Mouse (Mus musculus) naive thymus-derived CD4-positive, alpha-beta T cell, adult 2 months (primary cell): Measurements from ENCODE around the gene Sirt7.
A peak's percentile ranks its signal among the peaks of the same experiment; 100 is the strongest.

Experiments
- DNase-seq: peaks from one replicate; pipeline ENCODE4 v3.0.0-alpha.2; 2011; ENCODE audit warnings: low read depth

The Sirt7 gene

GRCm38 (mm10) chr11:120582268-120582981 is 42.6 kb downstream of the Sirt7 start:
- DNase-seq, result peak; percentile 84

DNA sequence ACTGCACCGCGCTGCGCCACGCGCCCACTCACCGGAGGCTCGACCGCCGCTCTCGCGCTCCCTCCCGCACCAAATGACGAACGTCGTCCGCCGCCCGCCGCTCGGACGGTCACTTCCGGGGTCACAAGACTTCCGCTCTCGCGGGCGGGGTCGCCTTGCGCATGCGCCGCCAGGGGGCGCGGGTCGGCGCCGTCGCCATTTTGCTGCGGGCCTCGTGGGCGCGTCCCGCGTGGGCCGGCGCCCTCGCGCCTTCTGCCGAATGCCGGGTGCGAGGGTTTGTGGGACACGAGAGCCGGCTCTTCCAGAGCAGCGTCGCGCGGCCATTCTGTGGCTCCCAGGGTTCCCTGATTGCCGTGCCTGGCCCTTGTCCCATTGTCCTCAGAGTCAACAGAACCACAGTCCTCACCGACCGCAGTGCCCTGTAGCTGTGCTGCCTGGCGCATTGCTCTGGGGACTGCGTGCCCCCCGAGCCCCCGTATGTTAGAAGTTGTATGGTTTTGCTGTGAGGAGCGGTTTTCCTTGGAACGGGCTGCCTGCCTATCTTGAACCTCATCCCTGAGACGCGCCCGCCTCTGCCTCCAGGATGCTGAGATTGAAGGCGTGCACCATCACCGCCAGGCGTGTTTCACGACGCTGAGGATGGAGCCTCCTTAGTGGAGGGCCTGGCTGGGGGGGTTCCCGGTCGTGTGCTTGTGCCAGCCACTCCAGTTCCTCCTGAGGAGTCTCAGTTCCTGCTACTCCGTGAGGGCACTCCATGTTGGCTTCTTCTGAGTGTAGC is 43.4 kb downstream of the Sirt7 start, which contains the start of gene Arhgdia:
TSS of gene Arhgdia (minus strand) at position 135 of the 778 bp plus-strand sequence.
- DNase-seq, result peak; percentile 93

- peak; percentile 59 for DNase-seq
Measured at GRCm38 (mm10) chr11:120580871-120581331, 44.1 kb downstream of the Sirt7 start.

- no peak for DNase-seq
Measured at GRCm38 (mm10) chr11:120580190-120580589, 44.9 kb downstream of the Sirt7 start.

DNA sequence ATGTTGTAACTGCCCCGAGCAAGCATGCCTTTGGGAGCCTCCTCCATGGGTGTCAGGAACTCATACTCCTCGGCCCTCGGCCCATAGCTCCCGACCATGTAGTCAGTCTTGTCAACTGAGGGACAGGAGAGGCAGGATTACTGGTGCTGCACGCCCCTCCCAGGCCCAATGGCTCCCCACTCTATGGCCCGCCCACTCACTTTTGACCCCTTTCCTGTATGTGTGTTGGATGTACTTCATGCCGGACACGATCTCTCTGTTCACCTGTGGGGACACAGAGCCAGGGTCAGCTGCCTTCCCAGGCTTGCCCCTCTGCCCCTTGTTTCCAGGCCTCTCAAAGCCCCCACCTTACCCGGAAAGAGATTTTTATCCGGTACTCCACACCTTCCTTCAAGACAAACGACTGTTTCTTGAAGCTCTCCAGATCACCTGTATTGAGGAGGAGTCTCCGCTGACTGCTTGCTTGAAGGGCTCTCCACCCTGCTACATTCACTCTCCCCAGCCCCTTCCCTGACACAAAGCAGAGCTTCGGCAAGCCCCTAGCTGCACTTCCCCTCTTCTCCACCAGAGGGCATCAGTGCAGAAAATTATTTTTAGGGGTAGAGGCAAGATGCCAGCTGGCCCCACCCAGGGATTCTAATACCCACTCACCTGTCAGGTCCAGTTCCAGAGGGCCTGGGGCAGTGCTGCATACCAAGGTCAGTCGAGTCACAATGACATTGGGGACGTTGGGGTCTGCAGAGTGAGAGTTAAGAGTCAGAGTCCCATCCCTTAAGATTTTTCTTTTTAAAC is 45.5 kb downstream of the Sirt7 start:
- peak; percentile 89 for DNase-seq

GRCm38 (mm10) chr11:120578694-120579243 is 46.3 kb downstream of the Sirt7 start:
- no peak for DNase-seq

- peak; percentile 27 for DNase-seq
Measured at GRCm38 (mm10) chr11:120578024-120578693, 46.9 kb downstream of the Sirt7 start.

- peak; percentile 72 for DNase-seq
Measured at GRCm38 (mm10) chr11:120577211-120578023, 47.6 kb downstream of the Sirt7 start.

GRCm38 (mm10) chr11:120576365-120576981 is 48.6 kb downstream of the Sirt7 start:
- peak; percentile 30 for DNase-seq

- no peak for DNase-seq
Measured at GRCm38 (mm10) chr11:120575940-120576339, 49.1 kb downstream of the Sirt7 start.

DNA sequence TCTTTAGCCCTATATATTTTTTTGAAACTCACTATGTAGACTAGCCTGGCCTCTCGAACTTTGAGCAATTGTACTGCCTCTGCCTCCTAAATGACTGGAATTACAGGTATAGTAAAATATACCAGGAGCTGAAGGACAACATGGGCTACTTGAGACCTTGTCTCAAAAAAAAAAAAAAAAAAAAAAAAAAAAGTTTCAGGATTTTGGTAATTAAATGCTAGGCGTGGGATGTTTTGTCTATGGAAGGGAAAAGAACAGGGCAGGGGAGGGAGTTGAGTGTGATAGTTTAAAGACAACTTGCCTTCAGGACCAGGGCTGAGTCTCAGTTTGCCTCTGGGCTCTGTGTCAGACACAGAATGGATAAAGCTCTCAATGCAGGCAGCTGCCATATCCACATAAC is 50.0 kb downstream of the Sirt7 start:
- no peak for DNase-seq

DNA sequence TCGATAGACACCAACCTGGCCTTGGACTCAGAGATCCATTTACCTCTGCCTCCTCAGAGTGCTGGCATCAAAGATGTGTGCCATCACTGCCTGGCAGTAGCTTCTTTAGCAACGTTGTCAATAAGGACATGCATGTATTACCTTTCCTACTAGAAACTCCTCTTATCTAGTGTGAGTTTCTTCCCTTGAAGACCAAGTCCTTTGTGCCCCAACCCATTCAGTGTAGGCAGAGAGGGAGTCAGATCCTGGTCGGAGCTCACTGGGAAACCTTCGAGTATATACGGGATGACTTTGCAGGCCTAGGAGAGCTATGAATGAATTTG is 50.8 kb downstream of the Sirt7 start:
- DNase-seq, result no peak

DNA sequence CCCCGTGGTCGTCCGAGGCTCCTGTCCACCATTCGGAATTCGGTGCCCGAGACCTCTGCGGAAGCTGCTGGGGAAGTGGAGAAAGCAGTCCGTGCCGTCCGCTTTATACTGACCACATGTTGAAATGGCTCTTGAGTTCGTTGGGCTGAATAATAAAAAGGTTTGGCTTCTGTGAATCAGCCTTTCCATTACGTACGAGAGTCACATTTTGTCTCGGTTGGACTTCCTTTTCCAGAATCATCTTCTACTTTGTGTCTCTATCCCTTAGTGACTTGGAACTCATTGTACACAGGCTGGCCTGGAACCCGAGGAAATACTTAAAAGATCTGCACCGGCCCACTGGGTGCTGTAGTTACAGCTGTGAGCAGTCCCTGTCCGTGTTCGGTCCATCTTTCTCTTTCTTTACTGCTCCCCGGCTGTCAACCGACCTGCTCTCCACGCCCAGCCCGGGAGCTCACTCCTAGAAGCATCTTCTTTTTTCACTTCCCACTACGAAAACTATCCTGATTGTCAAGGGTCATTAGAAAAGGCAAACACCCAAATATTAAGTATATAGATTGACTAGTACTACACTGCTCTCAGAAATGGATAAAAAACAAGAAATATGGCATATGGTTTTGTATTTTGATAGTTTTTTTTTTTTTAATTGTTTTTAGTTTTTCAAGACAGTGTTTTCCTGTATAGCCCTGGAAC is 51.3 kb downstream of the Sirt7 start:
- DNase-seq, result peak; percentile 90

DNA sequence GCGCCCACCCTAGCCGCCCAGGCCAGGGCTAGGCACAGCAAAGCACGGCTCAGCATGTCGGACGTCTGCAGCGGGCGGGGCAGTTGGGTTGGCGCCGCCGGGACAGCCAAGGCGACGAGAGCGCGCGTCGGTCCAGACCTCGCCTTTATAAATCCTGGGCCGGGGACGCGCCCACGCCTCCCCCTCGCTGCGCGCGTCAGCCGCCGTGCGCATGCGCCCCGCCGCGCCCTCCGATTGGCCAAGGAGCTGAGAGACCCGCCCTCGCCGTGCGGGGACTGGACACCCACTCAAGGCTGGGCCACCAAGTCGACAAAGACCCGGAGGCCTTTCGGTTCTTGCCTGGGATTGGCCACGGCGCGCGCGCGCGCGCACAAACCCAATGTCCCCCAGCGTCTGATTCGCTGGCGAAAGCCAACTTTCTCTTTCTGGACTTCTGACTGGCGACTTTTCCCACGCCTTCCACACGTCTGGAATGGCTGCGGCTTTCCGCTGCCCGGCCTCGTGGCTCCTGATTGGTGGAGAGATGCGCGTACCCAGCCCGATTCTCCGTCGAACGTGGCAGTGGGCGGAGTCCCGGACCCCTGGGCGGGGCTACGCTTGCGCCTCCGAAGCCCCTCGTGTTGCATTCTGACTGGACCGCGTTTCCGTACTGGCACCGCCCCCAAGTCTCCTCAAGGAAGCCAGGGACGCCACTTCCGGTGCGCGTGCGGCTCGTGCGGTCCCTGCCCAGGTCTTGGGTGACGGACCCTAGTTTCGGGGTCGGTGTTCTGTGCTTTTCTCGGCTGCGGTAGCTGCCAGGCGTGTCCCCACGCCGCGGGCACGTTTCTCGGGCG is 52.1 kb downstream of the Sirt7 start, which contains the start of gene P4hb:
TSS of gene P4hb (minus strand) at position 502 of the 833 bp plus-strand sequence.
- DNase-seq, result peak; percentile 98

DNA sequence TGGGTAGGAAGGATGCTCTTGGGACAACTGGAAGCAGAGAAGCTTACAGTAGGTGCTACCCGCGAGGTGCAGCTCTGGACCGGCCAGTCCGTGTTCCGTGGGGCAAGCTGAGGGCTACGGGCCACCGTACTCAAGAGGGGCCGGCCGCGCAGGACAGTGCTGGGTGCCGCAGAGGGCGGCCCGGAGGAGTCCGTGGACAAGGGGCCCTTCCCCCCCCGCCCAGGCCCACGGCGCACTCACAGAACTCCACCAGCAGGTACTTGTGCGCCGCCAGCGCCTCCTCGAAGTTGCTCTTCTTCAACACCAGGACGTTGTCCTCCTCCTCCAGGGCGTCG is 52.7 kb downstream of the Sirt7 start:
- DNase-seq, result no peak

- DNase-seq, result no peak
Measured at GRCm38 (mm10) chr11:120571754-120572416, 53.2 kb downstream of the Sirt7 start.

- no peak for DNase-seq
Measured at GRCm38 (mm10) chr11:120571122-120571521, 53.9 kb downstream of the Sirt7 start.
